Mouse (Mus musculus): ENCODE measurements around the gene Aldh2. TPM values are rescaled to one million over a fixed set of nuclear protein-coding genes. Genes with fewer than 3 reads are reported as not detected.
"Not testable (repeated sequence)": the region's sequence is repeated elsewhere in the genome, so short reads cannot be mapped to it uniquely, and the experiment has no call there.

Gene Aldh2
- polyA plus RNA-seq, 1 experiment from 2014 or later: 411 TPM

DNA sequence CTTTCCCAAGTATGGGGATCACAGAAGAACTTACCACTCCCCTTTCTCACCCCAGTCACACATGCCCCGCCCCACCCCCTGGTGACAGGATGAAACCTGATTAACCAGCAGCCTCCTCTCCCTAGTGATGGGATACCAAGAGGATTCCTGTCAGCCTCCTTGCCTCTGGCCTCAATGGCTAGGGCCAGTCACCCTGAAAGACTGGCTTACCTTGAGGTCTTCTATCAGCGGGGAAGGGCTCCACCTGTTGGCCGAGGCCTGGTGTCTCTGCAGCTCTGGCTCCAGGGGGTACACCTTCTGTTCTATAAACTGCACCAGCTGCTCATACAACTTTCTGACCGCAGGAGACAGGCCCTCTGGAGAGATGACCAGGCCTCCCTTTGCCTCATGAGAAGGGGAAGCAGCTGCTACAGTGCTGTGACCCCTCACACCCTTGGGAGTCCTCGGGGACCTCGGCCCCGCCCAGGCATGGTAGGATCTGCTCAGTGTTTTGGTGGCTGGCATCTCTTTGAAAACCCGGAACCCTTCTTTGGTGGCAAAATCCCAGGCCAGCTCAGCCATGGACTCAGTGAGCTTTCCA, 16.0 kb upstream of the Aldh2 start:
- not testable (repeated sequence) for H3K4me3 ChIP-seq (ENCODE audit: low read depth, low read length); H3K4me2 ChIP-seq (ENCODE audit: low read depth, low read length); DNase-seq; H3K4me1 ChIP-seq (ENCODE audit: insufficient read depth); H3K27me3 ChIP-seq (ENCODE audit: insufficient read depth, low read length); H3K27ac ChIP-seq (ENCODE audit: low read depth); H3K9ac ChIP-seq (replicated peaks); H3K36me3 ChIP-seq (replicated peaks; ENCODE audit: insufficient read depth, low read length); H3K9me3 ChIP-seq (ENCODE audit: low read length)
- peak; percentile 51 for TF ChIP-seq CTCF (IDR thresholded peaks at IDR 0.05; ENCODE audit: low read depth)
- ATAC-seq: peak; percentile 39; the same call in 1 of the 2 replicates
- 54% methylated on average over 8 of the region's 8 CpGs for WGBS (ENCODE audit: insufficient replicate concordance)

DNA sequence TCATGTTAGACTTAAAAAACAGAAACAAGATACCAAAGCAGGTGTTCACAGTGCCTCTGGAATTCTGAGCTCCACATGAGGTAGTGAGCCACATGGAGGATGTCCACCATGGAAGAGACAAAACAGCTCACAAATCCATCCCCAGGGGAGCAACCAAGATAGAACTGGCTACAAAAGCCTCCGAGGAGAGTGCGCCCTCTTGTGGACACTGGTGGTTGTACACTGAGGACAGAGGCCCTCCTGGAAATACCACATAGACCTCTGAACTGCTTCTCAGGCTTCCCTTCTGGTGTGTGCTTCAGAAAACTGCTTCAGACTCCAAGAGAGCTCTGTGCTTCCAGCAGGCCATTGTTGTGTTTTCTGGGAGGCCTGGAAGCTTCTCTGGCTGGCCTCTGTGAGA, 12.5 kb upstream of the Aldh2 start:
- H3K27ac ChIP-seq (ENCODE audit: low read depth): no peak overlapping the region
- no peak overlapping the region for H3K9ac ChIP-seq (replicated peaks)
- H3K9me3 ChIP-seq (ENCODE audit: low read length): no peaks in the 10 kb centered on the region
- no peak overlapping the region for H3K4me2 ChIP-seq (ENCODE audit: low read depth, low read length)
- 0% methylated on average over 2 of the region's 2 CpGs for WGBS (ENCODE audit: insufficient replicate concordance)
- DNase-seq: peak; percentile 88
- H3K4me1 ChIP-seq (ENCODE audit: insufficient read depth): no peaks in the 10 kb centered on the region
- H3K27me3 ChIP-seq (ENCODE audit: insufficient read depth, low read length): no peaks in the 10 kb centered on the region
- TF ChIP-seq EP300 (IDR thresholded peaks at IDR 0.05; ENCODE audit: low read depth): no peak
- TF ChIP-seq CTCF (IDR thresholded peaks at IDR 0.05; ENCODE audit: low read depth): peak; percentile 97
- H3K36me3 ChIP-seq (replicated peaks; ENCODE audit: insufficient read depth, low read length): no peaks in the 10 kb centered on the region
- peak; percentile 47; the same call in 1 of the 2 replicates for ATAC-seq
- no peak overlapping the region for H3K4me3 ChIP-seq (ENCODE audit: low read depth, low read length)

DNA sequence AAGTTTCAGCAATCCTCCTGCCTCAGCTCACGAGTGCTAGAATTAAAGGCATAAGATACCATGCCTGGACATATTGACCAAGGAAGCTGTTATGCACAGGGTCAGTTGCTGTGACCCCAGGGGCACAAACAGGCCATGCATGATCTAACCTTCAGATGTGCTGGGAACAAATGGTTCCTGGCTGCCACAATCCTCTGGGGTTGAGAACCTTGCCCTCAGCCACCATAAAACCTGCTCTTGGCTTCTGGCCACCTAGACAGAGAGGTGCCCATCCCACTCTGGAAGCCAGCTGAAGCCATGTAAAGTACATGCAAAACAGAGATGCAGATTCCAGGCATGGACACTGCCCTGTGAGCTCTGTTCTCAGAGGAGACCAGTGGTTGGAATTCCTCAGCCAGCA, 10.2 kb upstream of the Aldh2 start:
- not testable (repeated sequence) for H3K4me3 ChIP-seq (ENCODE audit: low read depth, low read length); DNase-seq; H3K4me2 ChIP-seq (ENCODE audit: low read depth, low read length); H3K9ac ChIP-seq (replicated peaks); H3K27ac ChIP-seq (ENCODE audit: low read depth); H3K36me3 ChIP-seq (replicated peaks; ENCODE audit: insufficient read depth, low read length); H3K4me1 ChIP-seq (ENCODE audit: insufficient read depth); H3K27me3 ChIP-seq (ENCODE audit: insufficient read depth, low read length); H3K9me3 ChIP-seq (ENCODE audit: low read length)
- ATAC-seq: peak; percentile 69
- 60% methylated on average over 1 of the region's 1 CpGs for WGBS (ENCODE audit: insufficient replicate concordance)

DNA sequence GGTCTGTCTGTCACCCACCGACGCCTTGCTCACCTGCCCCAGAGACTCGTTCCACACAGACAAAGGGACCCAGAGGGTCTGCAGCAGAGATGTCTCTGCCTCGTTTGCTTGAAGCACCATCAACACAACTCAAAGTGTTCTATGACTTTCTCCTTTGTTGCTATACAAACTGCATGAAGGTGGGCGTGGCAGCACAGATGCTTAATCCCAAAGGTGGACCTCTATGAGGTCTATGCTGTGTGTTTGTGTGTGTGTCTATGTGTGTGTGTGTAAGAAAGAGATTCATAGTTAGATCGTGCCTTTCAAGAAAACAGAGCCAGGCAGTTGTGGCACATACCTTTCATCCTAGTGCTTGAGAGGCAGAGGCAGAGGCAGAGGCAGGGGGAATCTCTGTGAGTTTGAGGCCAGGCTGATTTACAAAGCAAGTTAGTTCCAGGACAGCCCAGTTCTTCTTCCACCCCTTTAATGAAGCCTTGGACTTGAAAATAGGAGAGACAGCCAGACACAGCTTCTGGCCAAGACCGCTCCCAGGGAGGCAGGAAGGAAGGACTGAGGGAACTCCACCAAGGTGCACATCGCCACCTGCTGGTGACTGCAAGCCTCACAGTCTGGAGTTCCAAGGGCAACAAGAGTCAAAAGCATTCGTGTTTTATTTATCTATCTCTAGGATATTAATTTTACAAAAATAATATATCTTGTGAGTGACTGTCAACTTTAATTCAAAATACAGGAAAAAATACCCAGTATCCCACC, 8.1 kb upstream of the Aldh2 start:
- TF ChIP-seq EP300 (IDR thresholded peaks at IDR 0.05; ENCODE audit: low read depth): no peak
- peak; percentile 98 for TF ChIP-seq CTCF (IDR thresholded peaks at IDR 0.05; ENCODE audit: low read depth)
- Histone ChIP-seq H3K9ac (replicated peaks) (0 out of 2 replicates have a peak overlapping the region, but pooled peaks have one; percentile 30), H3K9me3 (ENCODE audit: low read length) (no peaks in the 10 kb centered on the region), H3K27ac (ENCODE audit: low read depth) (no peak overlapping the region), H3K36me3 (replicated peaks; ENCODE audit: insufficient read depth, low read length) (no peaks in the 10 kb centered on the region), H3K27me3 (ENCODE audit: insufficient read depth, low read length) (no peaks in the 10 kb centered on the region), H3K4me1 (ENCODE audit: insufficient read depth) (peaks cover 3% of the 10 kb centered on the region; the same call in 1 of the 2 replicates), H3K4me2 (ENCODE audit: low read depth, low read length) (peak overlapping the region; percentile 13; the same call in 1 of the 2 replicates), H3K4me3 (ENCODE audit: low read depth, low read length) (no peak overlapping the region)
- 34% methylated on average over 9 of the region's 9 CpGs for WGBS (ENCODE audit: insufficient replicate concordance)
- peak; percentile 91 for DNase-seq
- peak; percentile 57 for ATAC-seq

DNA sequence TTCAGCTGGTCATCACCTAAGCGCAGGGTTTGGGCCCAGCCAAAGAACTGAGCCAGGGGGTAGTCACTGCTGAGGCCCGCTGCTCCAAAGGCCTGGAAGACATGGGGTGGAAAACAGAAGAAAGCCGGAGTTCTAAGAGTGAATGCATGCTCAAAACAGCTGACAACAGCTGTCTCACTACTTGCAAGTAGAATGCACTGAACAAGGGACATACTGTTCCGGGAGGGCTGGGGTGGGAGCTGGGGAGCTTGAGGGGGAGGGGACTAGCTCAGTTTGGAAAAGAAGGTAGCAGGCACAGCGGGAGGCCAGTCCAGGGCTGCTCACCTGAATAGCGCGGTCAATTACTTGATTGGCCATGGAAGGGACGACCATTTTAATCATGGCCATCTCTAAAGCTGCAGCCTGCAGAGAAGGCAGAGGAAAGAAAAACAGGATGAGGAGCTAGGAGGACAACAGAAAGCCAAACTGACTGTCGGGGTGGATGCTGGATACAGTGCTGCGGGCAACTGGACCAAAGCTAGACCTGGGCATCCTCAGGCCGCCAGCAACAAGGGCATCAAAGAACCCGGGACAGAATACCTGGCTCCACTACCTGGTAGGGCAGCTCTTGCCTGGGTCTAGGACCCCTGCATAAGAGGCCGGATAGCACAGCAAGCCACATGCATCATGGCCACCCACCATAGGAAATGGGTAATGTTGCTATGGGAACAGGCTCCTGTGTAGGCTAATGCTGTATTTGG, 5.4 kb upstream of the Aldh2 start:
- Histone ChIP-seq H3K27me3 (ENCODE audit: insufficient read depth, low read length) (no peaks in the 10 kb centered on the region), H3K4me1 (ENCODE audit: insufficient read depth) (peaks cover 18% of the 10 kb centered on the region), H3K9ac (replicated peaks) (no peak overlapping the region), H3K4me2 (ENCODE audit: low read depth, low read length) (no peak overlapping the region), H3K36me3 (replicated peaks; ENCODE audit: insufficient read depth, low read length) (no peaks in the 10 kb centered on the region), H3K27ac (ENCODE audit: low read depth) (no peak overlapping the region), H3K4me3 (ENCODE audit: low read depth, low read length) (no peak overlapping the region), H3K9me3 (ENCODE audit: low read length) (no peaks in the 10 kb centered on the region)
- ATAC-seq (no peak), DNase-seq (no peak)
- TF ChIP-seq EP300 (IDR thresholded peaks at IDR 0.05; ENCODE audit: low read depth): no peak
- no peak for TF ChIP-seq CTCF (IDR thresholded peaks at IDR 0.05; ENCODE audit: low read depth)
- WGBS (ENCODE audit: insufficient replicate concordance): 81% methylated on average over 12 of the region's 13 CpGs

DNA sequence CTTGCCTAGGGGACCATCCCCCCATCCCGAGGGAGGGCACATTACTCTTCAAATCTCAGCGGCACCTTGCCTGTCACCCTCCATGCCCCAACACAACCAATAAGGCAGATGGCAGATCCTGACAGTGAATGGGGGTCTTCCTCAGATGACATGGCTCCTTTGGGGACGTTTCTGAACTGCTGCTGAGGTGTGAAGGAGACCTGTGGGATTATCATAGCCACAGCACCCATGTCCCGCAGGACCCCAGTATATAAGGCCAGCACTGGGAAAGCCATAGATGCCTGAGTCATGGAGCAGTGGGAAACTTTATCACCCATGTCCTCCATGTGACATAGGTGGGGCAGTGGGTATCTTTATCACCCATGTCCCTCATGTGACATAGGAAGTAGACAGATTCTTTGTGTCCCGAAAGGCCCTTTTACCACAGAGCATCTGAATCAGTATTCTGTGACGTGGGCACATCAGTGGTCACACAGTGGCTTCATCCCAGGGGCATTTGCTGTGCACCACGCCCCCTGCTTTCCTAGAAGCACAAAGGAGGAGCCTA, 4.4 kb upstream of the Aldh2 start:
- Histone ChIP-seq H3K36me3 (replicated peaks; ENCODE audit: insufficient read depth, low read length) (no peaks in the 10 kb centered on the region), H3K9me3 (ENCODE audit: low read length) (no peaks in the 10 kb centered on the region), H3K9ac (replicated peaks) (no peak overlapping the region), H3K4me2 (ENCODE audit: low read depth, low read length) (no peak overlapping the region), H3K4me3 (ENCODE audit: low read depth, low read length) (no peak overlapping the region), H3K4me1 (ENCODE audit: insufficient read depth) (peaks cover 22% of the 10 kb centered on the region), H3K27ac (ENCODE audit: low read depth) (peak overlapping the region; percentile 16; the same call in 1 of the 2 replicates), H3K27me3 (ENCODE audit: insufficient read depth, low read length) (no peaks in the 10 kb centered on the region)
- TF ChIP-seq CTCF (IDR thresholded peaks at IDR 0.05; ENCODE audit: low read depth): no peak
- no peak for TF ChIP-seq EP300 (IDR thresholded peaks at IDR 0.05; ENCODE audit: low read depth)
- ATAC-seq (no peak), DNase-seq (no peak)
- 64% methylated on average over 7 of the region's 7 CpGs for WGBS (ENCODE audit: insufficient replicate concordance)

Measured in liver, postnatal 0 days (tissue).